Mouse (Mus musculus) liver, adult 2 months (tissue): ENCODE measurements at regions not wholly inside any gene's neighbourhood (a gene's known extent, or its start where the extent isn't known, plus 50 kb on each side); places are given as distances from the start of the nearest gene placed in this dataset.
"Not testable (repeated sequence)": the region's sequence is repeated elsewhere in the genome, so short reads cannot be mapped to it uniquely, and the experiment has no call there.

Experiments used
- CTCF ChIP-seq: fragments of 200-500 bp; IDR thresholded peaks from 2 replicates; pipeline ENCODE4 v1.5.1; 2011; ENCODE audit warnings: low read depth, low read length, control low read depth
- POLR2A ChIP-seq: fragments of 200-500 bp; IDR thresholded peaks from 2 replicates; pipeline ENCODE4 v1.6.1; 2011; ENCODE audit warnings: low read length, control low read depth; ENCODE audit not compliant: insufficient read depth; ENCODE audit errors: extremely low read depth

DNA sequence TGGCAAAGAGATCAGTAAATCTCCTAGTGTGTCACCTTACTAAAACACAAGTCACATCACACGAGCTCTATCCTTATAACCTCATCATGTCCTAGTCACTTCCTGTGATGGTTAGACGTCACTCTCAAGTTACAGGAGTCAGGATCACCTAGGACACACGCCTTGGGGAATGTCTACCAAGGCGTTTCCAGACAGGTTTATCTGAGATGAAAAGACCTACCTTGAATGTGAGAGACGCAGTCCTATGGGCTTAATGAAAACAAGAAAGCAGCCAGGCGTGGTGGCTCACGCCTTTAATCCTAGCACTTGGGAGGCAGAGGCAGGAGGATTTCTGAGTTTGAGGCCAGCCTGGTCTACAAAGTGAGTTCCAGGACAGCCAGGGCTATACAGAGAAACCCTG is 185.0 kb upstream of the Rpl38 start:
- TF ChIP-seq POLR2A, CTCF: not testable (repeated sequence)
